Mouse (Mus musculus) testis, postnatal 14 days (tissue): Measurements from ENCODE around the gene Bcar3.

ENCODE experiments used
- DNase-seq: peaks from one replicate; pipeline ENCODE4 v3.0.0; 2021; ENCODE audit warnings: low spot score

Gene Bcar3

DNA sequence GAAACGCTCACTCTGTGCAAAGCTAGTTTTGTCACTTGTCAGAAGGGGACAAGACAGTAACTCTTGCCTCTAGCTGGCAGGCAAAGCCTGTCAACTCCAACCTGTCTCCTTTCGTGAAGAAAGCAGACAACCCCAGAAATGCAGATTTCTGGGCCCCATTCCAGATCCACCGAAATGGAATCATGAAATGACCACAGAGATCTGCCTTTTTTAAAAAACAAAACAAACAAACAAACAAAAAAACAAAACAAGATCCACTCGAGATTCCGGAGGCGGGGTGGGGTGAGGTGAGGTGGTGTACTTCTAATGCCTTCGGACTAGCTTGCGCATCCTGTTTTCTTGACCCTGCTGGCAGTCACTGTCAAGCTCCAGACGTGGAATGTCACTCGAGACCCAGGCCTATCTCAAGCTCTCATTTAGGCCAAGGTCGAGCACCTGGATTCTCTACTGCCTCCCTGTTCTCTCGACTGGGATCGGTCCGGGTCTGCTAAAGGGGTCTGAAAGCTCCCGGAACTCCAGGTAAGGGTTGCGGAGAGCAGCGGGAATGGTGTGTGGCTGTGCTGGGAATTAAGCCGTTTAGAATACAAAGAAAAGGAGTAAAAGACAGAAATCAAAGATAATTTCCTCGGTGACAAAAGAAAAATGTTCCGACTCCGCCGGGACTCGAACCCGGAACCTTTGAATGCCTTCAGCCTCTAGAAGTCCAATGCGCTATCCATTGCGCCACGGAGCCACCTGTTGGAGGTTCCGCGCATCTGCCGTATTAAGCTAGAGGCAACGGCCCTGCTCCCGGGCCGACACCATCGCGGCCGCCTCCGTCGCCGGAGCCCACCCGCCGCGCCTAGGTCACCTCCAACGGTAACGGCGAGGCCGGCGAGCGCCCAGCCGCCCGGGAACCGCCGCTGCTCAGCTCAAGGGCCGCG lies 1.4 kb upstream of the Bcar3 start:
- DNase-seq, result peak; percentile 87

DNA sequence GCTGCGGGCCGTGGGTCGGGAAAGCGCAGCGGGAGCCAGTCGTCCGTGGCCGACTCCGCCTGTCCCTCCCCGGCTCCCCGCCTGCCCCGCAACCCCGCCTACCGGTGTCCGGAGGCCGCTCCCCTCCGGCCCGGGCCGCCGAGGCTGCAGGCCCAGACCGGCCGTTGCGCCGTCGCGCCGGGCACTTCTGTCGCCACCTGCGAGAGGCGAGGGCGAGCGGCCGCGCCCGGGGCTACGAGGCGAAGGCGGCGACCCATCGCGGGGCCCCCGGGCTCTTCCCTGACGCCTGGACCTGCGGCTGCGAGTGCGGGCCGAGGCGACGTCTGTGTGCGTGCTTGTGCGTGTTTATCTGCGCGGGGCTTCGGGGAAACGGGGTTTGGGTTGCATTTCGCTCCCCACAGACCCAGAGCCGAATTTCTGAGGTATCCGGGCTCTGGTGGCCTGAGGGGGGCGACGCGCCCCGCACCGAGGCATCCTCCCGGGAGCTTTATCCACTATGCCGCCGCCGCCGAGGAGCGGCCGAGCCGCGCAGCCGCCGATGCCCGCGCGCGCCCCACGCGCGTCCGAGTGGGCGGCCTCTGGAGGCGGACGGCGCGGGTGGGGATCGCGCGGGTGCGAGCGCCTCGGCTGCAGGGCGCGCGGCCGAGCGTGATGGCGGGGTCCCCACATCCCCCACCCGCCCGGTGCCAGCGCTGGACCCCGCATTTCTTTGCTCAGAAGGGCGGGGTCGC lies 548 bp upstream of the Bcar3 start:
- DNase-seq, result peak; percentile 85

DNA sequence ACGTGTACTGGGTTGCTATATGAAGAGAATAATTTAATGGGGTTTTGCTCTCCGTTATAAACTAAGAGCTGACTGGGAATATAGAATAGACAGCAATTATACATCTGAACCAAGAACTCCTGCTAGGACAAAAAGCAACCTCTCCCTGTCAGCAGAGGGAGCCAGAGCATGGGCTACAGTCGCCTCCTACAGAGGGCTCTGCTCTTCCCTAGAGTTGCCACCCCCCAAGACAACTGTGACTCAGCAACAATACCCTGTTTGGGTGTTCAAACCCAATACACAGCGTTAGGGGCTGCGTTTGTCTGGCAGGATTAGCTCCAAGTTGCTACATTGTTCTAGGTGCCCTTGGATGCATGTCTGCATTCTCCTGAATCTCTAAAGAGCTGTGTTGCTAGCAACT lies 1.6 kb downstream of the Bcar3 start:
- DNase-seq, result peak; percentile 38

DNA sequence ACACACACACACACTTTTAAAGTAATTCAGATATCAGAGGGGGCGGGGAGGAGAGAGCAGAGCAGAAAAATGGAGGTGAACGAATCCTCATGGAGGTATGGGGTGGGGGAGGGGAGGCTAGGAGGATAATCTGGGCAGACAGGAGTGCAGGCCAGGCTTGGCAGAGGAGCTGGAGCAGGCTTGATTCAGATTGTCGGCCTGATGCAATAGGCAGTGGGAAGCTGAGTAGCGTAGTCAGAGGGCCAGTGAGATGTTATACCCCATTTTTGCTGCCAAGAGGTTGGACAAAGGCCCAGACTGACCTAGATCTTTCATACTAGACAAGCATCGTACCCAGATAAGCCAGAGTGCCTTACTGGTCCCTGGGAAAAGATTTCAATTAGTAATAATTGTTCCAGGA lies 3.0 kb downstream of the Bcar3 start:
- peak; percentile 37 for DNase-seq

DNA sequence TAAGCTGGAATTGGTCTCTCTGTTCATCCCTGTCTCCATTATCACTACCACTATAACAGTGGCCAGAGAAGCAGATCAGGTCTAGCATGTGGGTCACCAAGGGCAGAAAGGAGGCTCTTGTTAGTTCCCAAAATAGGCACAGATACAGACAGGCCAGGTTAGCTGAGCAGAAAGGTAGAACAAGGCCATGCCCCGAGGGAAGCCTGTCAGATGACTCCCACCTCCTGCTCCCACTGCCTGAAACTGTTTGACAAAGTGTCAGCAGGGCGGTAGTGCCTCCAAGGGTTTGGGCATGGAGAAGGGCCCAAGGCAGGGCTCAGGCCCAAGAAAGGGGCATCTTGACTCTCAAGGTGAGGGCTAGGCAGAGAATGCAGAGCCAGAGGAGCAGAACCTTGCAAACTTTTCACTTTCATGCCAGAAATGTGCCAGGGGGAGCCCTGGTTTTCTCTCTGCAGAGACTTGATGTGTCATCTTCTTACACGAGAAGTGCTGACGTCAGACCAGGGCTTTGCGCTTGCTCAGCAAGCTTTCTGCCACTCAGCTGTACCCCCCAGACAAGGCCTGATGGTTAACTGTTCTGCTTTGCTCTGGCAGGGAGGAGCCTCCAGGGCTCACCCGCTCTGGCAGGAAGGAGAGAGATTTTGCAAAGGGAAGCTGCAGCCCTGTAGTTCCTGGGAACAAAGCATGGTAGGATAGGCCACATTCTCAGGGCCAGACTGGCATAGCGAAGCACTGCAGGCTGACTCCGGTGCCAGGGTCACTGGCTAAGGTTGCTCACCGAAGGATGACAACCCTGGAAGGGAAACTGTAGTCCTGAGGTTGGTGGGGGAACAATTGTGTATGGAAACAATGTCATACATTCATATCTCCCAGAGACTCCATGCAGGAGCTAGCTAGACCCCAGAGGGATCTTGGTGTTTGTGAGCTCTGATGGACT lies 7.3 kb downstream of the Bcar3 start:
- DNase-seq, result peak; percentile 30

DNA sequence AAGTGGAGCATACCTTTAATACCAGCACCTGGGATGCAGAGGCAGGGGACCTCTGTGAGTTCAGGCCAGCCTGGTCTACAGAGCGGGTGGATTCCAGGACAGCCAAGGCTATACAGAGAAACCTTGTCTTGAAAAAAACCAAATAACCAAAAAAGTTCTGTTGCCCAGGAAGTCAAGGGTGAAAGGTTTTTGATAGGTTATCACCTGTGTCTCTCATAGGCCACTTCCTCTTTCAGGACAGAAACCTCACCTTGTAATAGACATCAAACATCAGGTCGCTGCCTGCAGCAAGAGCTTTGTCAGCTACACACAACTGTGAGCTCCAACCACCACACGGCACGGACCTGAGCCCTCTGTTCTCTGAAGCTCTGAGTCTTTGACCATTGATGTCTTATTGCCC lies 10.6 kb downstream of the Bcar3 start:
- DNase-seq, result no peak

DNA sequence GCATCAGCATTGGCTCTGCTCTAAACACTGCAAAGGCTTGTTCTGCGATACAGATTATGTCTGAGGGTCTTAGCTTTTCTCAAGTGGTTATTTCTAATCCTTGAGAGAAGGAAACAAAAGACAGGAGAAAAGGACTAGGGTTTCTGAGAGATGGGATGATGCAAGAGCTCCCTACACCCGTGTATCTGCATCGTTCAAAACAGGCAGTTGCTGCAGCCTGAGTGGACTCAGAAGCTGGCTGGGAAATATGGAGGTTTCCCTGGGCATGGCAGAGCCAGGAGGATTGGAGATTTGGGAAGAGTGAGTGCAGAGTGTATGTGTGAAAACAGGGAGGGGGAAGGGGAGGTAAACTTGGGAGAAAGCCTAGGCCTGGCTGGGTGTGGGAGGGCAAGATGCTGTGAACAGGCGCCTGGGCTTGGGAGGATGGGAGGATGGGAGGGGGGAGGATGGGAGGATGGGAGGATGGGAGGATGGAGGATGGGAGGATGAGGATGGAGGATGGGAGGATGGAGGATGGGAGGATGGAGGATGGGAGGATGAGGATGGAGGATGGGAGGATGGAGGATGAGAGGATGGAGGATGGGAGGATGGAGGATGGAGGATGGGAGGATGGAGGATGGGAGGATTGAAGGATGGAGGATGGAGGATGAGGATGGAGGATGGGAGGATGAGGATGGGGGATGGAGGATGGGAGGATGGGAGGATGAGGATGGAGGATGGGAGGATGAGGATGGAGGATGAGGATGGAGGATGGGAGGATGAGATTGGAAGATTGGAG lies 14.1 kb downstream of the Bcar3 start:
- DNase-seq, result no peak

DNA sequence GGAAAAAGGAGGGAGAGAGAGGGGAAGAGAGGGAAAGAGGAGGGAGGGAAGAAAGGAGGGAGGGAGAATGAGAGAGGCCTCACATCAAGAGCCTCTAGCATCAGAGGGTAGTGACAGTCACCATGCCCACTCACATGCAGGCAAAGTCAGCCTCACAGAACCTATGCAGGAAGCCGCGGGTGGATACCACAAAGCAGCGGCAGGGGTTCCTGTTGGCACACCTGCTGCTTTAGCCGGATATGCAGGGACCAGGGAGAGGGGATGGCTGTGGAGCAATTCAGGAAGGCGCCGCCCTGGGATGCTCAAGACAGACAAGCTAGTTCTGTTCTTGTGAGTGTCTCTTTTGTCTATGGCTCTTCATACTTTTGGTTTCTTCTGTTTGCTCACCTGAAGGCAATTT lies 15.0 kb downstream of the Bcar3 start:
- DNase-seq, result no peak

DNA sequence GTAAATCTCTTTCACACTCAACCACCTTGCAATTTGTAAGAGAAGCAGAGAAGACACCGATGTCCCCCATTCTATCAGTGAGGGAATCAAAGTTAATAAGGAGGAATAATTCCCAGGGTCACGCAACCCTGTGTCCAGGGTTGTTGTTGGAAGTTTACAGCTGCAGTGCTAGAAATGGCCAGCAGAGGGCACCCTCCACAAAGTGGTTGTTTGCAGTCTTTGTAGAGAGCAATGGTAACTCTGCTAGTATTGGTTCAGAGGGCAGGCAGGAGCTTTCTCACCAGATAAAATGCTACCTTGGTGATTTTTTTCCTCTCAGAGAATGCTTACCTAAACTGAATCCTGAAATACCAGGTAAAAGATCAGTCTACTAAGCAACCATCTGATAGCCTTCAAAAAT lies 18.1 kb downstream of the Bcar3 start:
- peak; percentile 68 for DNase-seq

DNA sequence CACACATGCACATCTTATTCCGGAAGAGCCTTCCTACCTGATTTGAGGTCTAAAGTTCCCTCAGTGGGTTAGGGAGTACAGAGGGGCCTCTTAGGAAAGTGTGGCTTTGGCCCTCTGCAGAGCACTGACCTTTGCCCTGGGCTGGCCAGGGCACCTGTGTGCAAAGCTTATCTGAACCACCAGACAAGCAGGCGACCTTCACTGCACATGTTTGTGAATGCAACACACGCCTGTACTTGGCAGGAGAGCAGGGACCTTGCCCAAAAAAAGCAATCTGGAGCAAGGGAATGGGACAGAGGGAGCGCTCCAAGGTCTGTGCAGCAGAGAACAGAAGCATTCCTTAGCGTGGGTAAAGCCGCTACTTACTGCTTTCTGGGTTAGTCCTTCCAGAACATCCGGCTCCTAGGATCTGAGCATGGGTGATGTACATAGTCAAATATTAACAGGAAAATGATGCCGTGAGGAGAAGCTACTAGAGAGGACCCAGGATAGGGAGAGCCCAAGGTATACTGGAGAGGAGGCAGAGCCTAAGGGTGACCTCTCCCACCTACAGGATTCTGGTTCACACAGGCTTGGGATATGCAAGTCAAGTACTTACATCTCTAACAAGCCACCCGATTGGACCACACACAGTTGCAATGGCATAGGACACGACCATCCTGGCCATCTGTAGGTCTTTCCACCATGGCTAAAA lies 19.1 kb downstream of the Bcar3 start:
- DNase-seq, result no peak

DNA sequence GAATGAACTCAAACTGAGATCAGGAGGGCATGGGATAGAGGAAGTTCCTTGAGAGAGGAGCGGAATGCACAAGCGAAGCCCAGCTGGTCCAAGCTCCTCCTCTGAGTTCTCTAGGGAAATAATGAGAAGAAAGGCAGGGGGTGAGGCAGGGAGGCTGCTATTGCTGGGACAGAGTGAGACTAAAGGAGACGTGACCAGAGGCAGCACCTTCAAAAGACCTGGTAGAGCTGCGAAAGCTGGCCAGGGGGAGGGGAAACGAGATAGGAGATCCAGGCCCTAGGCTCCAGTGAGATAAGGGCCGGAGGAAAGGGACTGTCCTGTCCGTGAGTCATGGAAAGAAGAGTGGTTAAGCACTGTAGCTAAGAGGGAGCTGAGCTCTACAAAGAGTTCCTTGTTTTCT lies 20.0 kb downstream of the Bcar3 start:
- no peak for DNase-seq

DNA sequence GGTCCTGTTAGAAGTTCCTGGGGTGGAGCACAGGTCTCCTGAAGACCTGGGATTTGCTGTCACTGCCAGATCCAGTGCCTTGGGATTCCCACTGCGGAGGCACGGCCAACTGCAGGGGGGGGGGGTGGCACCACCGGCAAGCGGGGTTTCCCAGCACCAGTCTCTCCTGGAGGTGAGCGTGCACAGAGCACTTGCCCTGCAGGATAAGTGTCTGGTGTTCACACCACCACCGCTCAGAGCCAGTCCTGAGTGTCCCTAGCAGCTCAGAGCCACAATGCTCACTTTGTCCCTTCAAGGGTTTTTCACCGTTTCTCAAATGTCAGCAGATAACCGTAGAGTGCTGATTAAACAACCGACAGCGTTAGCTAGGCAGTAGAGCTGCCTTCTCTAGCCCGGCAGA lies 22.7 kb downstream of the Bcar3 start:
- no peak for DNase-seq

DNA sequence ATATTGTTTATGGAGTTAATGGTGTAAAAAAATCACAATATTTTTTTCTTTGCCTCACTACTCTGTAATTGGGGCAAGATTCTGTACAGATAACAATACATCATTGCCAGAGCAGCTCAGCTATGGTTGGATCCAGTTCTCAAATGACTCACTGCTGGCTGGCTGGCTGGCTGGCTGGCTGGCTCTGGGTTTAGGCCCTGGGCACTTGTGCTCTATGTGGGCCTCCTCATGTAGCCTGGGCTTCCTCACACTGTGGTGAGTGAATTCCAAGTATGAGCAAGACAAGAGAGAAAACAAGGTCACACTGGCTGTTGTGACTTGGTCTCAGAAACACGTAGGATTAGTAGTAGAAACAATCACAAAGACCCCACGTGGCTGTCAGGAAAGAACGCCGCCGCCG lies 23.4 kb downstream of the Bcar3 start:
- no peak for DNase-seq

DNA sequence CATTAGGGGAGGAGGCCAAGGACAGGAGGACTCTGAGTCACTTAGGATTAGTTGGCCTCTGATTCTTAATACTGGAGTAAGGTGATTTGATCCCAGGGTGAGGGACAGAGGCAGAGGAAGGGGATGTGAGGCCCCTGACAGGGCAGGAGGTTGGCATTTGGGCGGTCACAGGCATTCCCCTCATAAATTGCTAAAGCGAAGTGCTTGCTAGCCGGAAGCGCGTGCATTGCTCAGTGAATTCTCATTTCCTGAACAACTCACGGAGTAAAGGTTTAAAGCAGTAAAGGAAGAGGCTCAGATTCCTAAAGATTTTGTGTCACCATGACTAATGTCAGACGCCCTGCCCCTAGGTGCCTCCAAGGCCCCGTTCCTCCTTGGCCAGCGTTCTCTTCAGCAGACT lies 28.3 kb downstream of the Bcar3 start:
- no peak for DNase-seq

DNA sequence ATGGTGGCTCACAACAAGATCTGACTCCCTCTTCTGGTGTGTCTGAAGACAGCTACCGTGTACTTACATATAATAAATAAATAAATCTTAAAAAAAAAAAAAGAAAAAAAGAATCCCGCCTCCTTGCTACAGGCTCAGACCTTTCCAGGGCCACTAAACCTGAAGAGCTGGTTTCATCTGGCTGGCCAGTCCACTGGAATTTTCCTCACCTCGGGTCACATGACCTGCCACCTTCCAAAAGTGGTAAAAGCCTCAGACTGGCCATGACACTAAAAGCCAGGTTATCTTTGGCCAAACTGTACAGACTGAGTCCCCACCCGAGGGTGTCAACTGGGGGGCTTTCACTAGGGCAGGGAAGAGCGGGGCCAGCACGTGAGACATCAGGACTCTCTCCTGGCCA lies 29.9 kb downstream of the Bcar3 start:
- no peak for DNase-seq

DNA sequence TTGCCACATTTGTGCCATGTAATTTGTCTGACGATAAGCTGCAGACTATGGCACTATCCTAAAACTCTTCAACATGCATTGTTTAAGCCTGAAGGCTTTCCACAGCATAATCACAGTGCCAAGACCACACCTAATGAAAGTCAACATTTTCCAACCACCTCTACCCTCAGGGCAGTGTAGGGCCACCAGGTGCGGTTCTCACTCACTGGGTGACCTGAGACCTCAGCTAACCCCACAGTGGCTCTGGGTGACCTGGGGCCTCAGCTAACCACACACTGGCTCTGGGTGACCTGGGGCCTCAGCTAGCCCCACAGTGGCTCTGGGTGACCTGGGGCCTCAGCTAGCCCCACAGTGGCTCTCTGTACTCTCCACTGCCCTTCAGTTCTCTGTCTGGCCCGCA lies 30.6 kb downstream of the Bcar3 start:
- no peak for DNase-seq

DNA sequence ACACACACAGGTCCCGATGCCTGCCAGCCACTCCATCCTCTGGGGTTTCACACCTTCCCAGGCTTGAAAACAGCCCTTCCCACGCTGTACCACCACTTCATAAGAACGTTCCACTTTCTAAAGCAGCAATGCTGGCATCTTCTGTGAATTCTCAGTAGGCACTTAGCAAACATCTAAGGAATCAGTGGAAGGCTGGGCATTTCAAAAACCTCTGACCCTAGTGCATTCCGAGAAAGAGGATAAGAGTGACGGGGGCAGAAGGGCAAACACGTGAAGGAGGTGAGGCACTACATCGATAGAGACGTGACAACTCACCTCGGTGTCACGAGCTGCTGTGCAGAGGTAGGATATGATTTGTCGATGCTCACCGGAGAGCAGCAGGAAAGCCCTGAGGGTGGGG lies 36.5 kb downstream of the Bcar3 start:
- no peak for DNase-seq

DNA sequence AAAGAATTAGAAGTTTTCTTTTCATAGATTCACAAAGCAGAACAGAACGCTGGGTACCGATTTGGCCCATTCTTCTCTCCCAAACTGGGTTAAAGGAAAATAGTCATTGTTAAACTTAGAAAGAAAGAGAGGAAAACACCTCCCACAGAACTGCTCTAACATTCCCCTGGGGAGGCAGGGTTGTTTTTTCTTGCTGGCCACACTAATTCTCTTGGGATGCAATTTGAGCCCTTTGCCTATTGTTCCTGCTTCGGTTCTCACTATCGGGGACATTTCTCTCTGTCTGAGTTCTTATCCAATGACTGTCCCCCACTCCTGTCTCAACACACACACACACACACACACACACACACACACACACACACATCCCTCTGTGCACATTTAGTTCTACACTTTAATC lies 39.6 kb downstream of the Bcar3 start:
- DNase-seq, result no peak

DNA sequence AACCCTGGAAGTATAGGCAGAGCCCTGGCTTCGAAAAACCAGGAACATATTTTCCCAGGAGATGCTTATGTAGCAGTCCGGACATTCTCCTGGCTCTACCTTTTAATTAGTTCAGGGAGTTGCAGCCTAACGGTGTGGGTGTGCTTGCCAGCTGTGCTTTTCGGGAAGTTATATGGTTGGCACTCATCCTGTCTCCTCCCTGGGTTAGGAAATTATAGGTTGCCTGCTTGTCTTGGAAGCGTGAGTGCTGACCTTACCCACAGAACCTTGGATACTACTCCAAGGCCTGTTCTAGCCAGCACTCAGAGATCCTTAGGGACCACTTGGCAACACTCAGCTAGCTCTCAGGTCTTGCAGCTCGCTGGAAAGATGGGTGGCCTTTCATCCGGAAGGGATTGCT lies 40.0 kb downstream of the Bcar3 start:
- DNase-seq, result no peak

DNA sequence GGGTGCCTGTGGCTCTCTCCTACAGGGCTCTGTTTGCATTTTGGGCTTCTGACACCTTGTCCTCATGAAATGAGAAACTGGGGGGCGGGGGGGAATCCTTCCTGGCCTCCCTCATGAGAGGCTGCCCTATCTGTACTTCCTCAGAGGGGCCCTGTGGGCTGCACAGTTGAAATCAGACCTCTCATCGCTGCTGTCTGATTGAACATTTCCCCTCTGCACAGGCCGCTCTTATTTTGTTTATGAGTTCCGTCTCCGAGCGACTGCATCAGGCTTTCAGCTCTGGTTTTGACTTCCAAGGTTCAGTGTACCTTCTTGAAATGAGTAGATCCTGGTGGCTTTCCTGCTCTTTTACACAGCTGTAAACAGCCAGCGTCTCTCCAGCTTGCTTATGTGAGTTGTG lies 40.4 kb downstream of the Bcar3 start:
- no peak for DNase-seq

DNA sequence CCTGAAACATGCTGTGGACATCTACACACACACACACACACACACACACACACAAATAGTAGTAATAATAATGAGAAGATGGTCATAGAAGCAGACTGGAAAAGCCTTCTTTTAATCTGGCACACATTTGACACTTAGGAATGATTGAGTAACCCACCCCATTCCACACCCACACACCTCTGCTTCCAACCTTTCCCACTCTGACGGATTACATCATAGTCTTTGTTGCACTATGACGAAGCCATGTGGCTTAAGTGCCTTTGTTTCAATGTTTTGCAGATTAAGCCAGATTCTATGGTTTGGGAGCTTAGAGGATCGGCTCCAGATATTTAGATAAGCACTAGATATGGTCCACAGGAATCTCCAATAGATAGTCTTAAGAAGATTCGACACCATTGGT lies 42.1 kb downstream of the Bcar3 start:
- no peak for DNase-seq
